Mouse (Mus musculus): Measurements from ENCODE around the gene Spata9.

GRCm38 (mm10) chr13:75933287-75933686 is 33.7 kb upstream of the Spata9 start:
- TF ChIP-seq GATA1 (IDR thresholded peaks at IDR 0.05; ENCODE audit: low read length) (no peak), TAL1 (IDR thresholded peaks at IDR 0.05; ENCODE audit: low read length) (no peak)

All from erythroblast, embryonic 14.5 days (primary cell).